Mouse (Mus musculus) heart, postnatal 25 days (tissue): Measurements from ENCODE around the gene Gm3417. TPM values are rescaled to one million over a fixed set of nuclear protein-coding genes. Genes with fewer than 3 reads are reported as not detected.

Experiments
- total RNA-seq, 2 experiments: library from RNA; stranded (reverse); gene quantifications; 2 replicates each; pipeline ENCODE4 v1.2.3; 2021

Gene Gm3417
- total RNA-seq, 2 experiments from 2014 or later: not detected

Other genes with a start within 250 kb of the Gm3417 start
- gene Wdr27, start 35.6 kb downstream of the Gm3417 start, total RNA-seq: 1 to 10 TPM in 1 of 2 experiments, under 1 TPM in 1; 0.70 to 1.3 TPM
- 10 to 100 TPM; 10.3 to 11.9 TPM for gene 1600012H06Rik, start 35.6 kb downstream of the Gm3417 start, total RNA-seq
- 10 to 100 TPM; 45.1 to 45.4 TPM for gene Phf10, start 17.5 kb downstream of the Gm3417 start, total RNA-seq
- gene 9030025P20Rik, start 322 bp downstream of the Gm3417 start, total RNA-seq: 1 to 10 TPM; 1.2 to 2.5 TPM
- 1 to 10 TPM; 1.4 to 3.0 TPM for gene Gm3435, start 31.4 kb upstream of the Gm3417 start, total RNA-seq
- 10 to 100 TPM; 20.9 to 21.2 TPM for gene Ermard, start 62.4 kb upstream of the Gm3417 start, total RNA-seq
- not detected for gene Tcte3, start 62.7 kb upstream of the Gm3417 start, total RNA-seq
- gene Gm3448, start 62.7 kb upstream of the Gm3417 start, total RNA-seq: 1 to 10 TPM in 1 of 2 experiments, under 1 TPM in 1; 0.96 to 1.3 TPM